Mouse (Mus musculus): ENCODE data around the gene Mylk3. TPM values are rescaled to one million over a fixed set of nuclear protein-coding genes. Genes with fewer than 3 reads are reported as not detected.

Gene Mylk3
- polyA plus RNA-seq (2014; fragmentation: Illumina TruSeq; extraction: RNeasy Lipid Tissue Mini Kit (QIAGEN cat#74804); ENCODE audit: low read depth, low replicate concordance) = 0.17 TPM

DNA sequence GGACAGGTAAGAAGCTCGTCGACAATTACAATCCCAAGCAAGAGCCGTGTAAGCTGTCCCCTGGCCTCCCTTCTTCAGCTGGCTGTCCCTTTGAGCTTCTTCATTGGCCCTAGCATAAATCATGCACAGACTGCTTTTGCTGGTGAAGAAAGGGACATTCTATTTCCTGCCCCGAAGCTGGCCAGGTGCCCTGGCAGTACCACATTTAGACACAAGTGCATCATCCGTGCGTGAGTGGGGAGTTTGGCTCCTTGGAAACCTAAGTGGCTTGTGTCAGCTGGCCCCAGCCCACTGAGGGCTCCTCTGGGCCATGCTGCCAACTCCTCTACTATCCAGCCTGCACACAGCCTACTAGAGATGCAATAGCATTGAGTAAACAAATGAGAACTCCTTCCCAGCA, at the start of gene Mylk3:
Gene Mylk3 (minus strand): TSS at position 141 of the 400 bp plus-strand sequence.

DNA sequence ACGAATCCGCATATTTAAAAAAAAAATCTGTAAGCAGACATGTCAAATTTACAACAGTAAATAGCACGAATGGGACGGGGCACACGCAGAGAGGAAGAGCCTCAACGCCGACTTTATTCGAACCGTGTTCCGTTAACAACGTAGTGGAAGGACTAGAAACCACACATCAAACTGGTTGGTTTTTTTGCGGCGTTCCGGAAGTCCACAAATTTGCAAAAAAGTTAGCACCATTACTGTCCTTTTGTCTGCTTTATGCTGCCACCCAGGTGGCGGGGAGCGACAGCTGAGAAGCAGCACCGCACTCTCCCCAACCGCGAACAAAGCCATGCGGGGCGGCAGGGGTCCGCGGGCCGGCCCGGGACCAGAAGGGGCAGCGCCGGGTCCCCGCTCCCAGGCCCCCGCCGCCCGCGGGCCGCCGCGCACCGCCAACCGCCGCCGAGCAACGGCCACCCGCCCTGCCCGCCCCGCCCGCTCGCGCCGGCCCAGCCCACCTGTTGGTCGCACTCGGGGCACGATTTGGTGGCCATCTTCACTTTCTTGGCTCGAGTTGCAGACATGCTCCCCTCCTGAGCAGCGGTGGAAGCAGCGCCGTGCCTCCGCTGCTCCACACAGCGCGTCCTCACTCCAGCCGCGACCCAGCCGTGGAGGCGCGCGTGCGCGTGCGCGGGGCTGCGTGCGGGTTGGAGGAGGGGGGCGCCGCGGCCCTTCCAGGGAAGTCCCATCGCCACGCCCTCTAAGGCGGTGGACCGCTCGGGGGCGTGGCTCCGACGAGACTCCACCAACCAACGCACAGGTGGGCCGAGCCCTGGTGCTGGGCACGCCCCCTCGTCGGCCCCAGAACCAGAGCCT, 46.2 kb upstream of the Mylk3 start, which contains the start of gene 4921524J17Rik:
Gene 4921524J17Rik (minus strand): TSS at position 666 of the 849 bp plus-strand sequence.

GRCm38 (mm10) chr8:85299434-85300077, 86.6 kb downstream of the Mylk3 start, which contains the start of the genes Orc6 and Vps35:
Gene Orc6 (plus strand): TSS chr8:85299632.
Gene Vps35 (minus strand): TSS chr8:85299802.

Other genes starting within 250 kb of the Mylk3 start
- gene Cks1brt, start 234.4 kb downstream of the Mylk3 start, polyA plus RNA-seq (2014; fragmentation: Illumina TruSeq; extraction: RNeasy Lipid Tissue Mini Kit (QIAGEN cat#74804); ENCODE audit: low read depth, low replicate concordance) = not detected
- gene Olfr371, start 160.4 kb downstream of the Mylk3 start, polyA plus RNA-seq (2014; fragmentation: Illumina TruSeq; extraction: RNeasy Lipid Tissue Mini Kit (QIAGEN cat#74804); ENCODE audit: low read depth, low replicate concordance) = not detected
- gene Orc6, start 86.7 kb downstream of the Mylk3 start, polyA plus RNA-seq (2014; fragmentation: Illumina TruSeq; extraction: RNeasy Lipid Tissue Mini Kit (QIAGEN cat#74804); ENCODE audit: low read depth, low replicate concordance) = 38.1 TPM
- 471 TPM for gene Vps35, start 86.5 kb downstream of the Mylk3 start, polyA plus RNA-seq (2014; fragmentation: Illumina TruSeq; extraction: RNeasy Lipid Tissue Mini Kit (QIAGEN cat#74804); ENCODE audit: low read depth, low replicate concordance)
- gene 4921524J17Rik, start 46.5 kb upstream of the Mylk3 start, polyA plus RNA-seq (2014; fragmentation: Illumina TruSeq; extraction: RNeasy Lipid Tissue Mini Kit (QIAGEN cat#74804); ENCODE audit: low read depth, low replicate concordance) = 108 TPM
- gene Gpt2, start 106.2 kb upstream of the Mylk3 start, polyA plus RNA-seq (2014; fragmentation: Illumina TruSeq; extraction: RNeasy Lipid Tissue Mini Kit (QIAGEN cat#74804); ENCODE audit: low read depth, low replicate concordance) = 78.7 TPM
- gene Dnaja2, start 169.0 kb upstream of the Mylk3 start, polyA plus RNA-seq (2014; fragmentation: Illumina TruSeq; extraction: RNeasy Lipid Tissue Mini Kit (QIAGEN cat#74804); ENCODE audit: low read depth, low replicate concordance) = 341 TPM